Mouse (Mus musculus): ENCODE data around the gene Gfpt2.

DNA sequence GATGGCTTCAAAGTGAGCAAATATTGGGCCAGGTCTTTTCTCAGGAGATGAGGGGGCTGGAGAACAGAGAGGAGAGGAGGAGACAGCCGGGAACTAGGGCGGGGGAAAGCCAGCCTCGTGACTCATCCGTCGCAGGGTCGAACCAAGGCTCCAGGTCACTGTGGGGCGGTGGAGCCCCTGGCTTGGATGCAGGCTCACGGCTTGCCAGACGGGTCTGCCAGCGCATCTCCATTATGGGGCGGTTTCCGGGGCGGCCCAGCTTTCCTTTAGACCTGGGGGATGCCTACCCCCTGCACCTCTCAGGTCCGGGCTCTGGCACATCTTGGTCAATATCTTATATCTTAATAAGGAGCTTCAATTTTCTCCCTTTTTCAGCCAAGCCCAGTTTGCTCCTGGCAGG, 847 bp upstream of the Gfpt2 start:
- TF ChIP-seq CTCF (conservative IDR thresholded peaks at IDR 0.05; ENCODE audit: insufficient read depth, insufficient read length, low read depth, low read length) (no peak), POLR2A (IDR thresholded peaks at IDR 0.05; ENCODE audit: low read depth, low read length) (no peak)

Data from kidney, adult 2 months (tissue).